Mouse (Mus musculus): ENCODE measurements around the gene Cyp2t4. TPM values are rescaled to one million over a fixed set of nuclear protein-coding genes. Genes with fewer than 3 reads are reported as not detected.

Gene Cyp2t4
- not detected for polyA plus RNA-seq (2017; shearing (Covaris generic))

GRCm38 (mm10) chr7:27153205-27153764 is at the start of gene Cyp2t4:
Gene Cyp2t4 (plus strand): TSS chr7:27153714.

GRCm38 (mm10) chr7:27119676-27120075 is 33.8 kb upstream of the Cyp2t4 start, which contains the start of gene Cyp2f2:
Gene Cyp2f2 (plus strand): TSS chr7:27119909.

GRCm38 (mm10) chr7:27166614-27167474 is 13.3 kb downstream of the Cyp2t4 start, which contains the start of gene Egln2:
Gene Egln2 (minus strand): TSS chr7:27166802.

GRCm38 (mm10) chr7:27178324-27179216 is 25.1 kb downstream of the Cyp2t4 start, which contains the start of gene Rab4b:
Gene Rab4b (minus strand): TSS chr7:27178896.

GRCm38 (mm10) chr7:27180837-27181695 is 27.6 kb downstream of the Cyp2t4 start, which contains the start of the genes Gm21983 and Mia:
Gene Gm21983 (minus strand): TSS chr7:27181086.
Gene Mia (minus strand): TSS chr7:27181157.

GRCm38 (mm10) chr7:27195681-27196611 is 42.4 kb downstream of the Cyp2t4 start, which contains the start of the genes BC024978 and Snrpa:
Gene BC024978 (plus strand): TSS chr7:27195781.
Gene Snrpa (minus strand): TSS chr7:27196271.

Other genes starting within 250 kb of the Cyp2t4 start
- gene Cyp2a22, start 214.3 kb upstream of the Cyp2t4 start, polyA plus RNA-seq (2017; shearing (Covaris generic)), result not detected
- not detected for gene Cyp2a12, start 124.6 kb upstream of the Cyp2t4 start, polyA plus RNA-seq (2017; shearing (Covaris generic))
- gene Cyp2f2, start 33.8 kb upstream of the Cyp2t4 start, polyA plus RNA-seq (2017; shearing (Covaris generic)), result not detected
- 68.6 TPM for gene Egln2, start 13.1 kb downstream of the Cyp2t4 start, polyA plus RNA-seq (2017; shearing (Covaris generic))
- 140 TPM for gene Rab4b, start 25.2 kb downstream of the Cyp2t4 start, polyA plus RNA-seq (2017; shearing (Covaris generic))
- gene Gm21983, start 27.4 kb downstream of the Cyp2t4 start, polyA plus RNA-seq (2017; shearing (Covaris generic)), result not detected
- gene Mia, start 27.4 kb downstream of the Cyp2t4 start, polyA plus RNA-seq (2017; shearing (Covaris generic)), result 1.6 TPM
- 0.83 TPM for gene BC024978, start 42.1 kb downstream of the Cyp2t4 start, polyA plus RNA-seq (2017; shearing (Covaris generic))
- 61.7 TPM for gene Snrpa, start 42.6 kb downstream of the Cyp2t4 start, polyA plus RNA-seq (2017; shearing (Covaris generic))
- 12.6 TPM for gene Itpkc, start 74.9 kb downstream of the Cyp2t4 start, polyA plus RNA-seq (2017; shearing (Covaris generic))
- gene Coq8b, start 79.3 kb downstream of the Cyp2t4 start, polyA plus RNA-seq (2017; shearing (Covaris generic)), result 17.6 TPM
- 0.91 TPM for gene Numbl, start 104.7 kb downstream of the Cyp2t4 start, polyA plus RNA-seq (2017; shearing (Covaris generic))
- gene Ltbp4, start 184.0 kb downstream of the Cyp2t4 start, polyA plus RNA-seq (2017; shearing (Covaris generic)), result not detected
- gene Shkbp1, start 202.3 kb downstream of the Cyp2t4 start, polyA plus RNA-seq (2017; shearing (Covaris generic)), result 48.4 TPM
- not detected for gene Gm20479, start 203.7 kb downstream of the Cyp2t4 start, polyA plus RNA-seq (2017; shearing (Covaris generic))